9 mouse cellular contexts compared by ENCODE assay signal in genomic region chr3:145833948-145834538, GRCm38 (mm10).
DNase-seq lines count a peak whose midpoint lies in the region; ATAC-seq and TF ChIP-seq lines count a peak whose summit lies in the region.
"Had no signal": no experiment of that assay in that cellular context is flagged by ENCODE, and none has a peak within 500 bp of the region (broad histone marks: within the 10 kb centered on the region; RNA-seq: fewer than 3 reads in every experiment).

No protein-coding gene starts in this region.

- H3K27ac ChIP-seq in limb, embryonic 14.5 days (replicated peaks; ENCODE audit: low read depth, low read length): peak overlapping the region; percentile 48; the same call in 1 of the 2 replicates
- H3K27ac ChIP-seq in limb, embryonic 10.5 days: no peak overlapping the region
- H3K27ac ChIP-seq in forebrain, postnatal 0 days (ENCODE audit: low read depth, low read length): 0 out of 2 replicates have a peak overlapping the region, but pooled peaks have one; percentile 29
- H3K27ac ChIP-seq: liver, embryonic 14.5 days had no signal

- 40% methylated on average over 8 of the region's 8 CpGs for WGBS in limb, embryonic 14.5 days
- 83% methylated on average over 8 of the region's 8 CpGs for WGBS in limb, embryonic 10.5 days
- 19% methylated on average over 8 of the region's 8 CpGs for WGBS in forebrain, postnatal 0 days

- no peak for TF ChIP-seq CTCF in forebrain, postnatal 0 days (IDR thresholded peaks at IDR 0.05; ENCODE audit: low read depth)

- TF ChIP-seq POLR2A in limb, embryonic 14.5 days (IDR thresholded peaks at IDR 0.05; ENCODE audit: borderline replicate concordance, extremely low read depth, insufficient read depth, insufficient read length): no peak

- no peaks in the 10 kb centered on the region for H3K9me3 ChIP-seq in limb, embryonic 14.5 days (ENCODE audit: control insufficient read depth, low read length)
- H3K9me3 ChIP-seq in limb, embryonic 10.5 days (replicated peaks): no peaks in the 10 kb centered on the region
- no peaks in the 10 kb centered on the region for H3K9me3 ChIP-seq in forebrain, postnatal 0 days (ENCODE audit: low read length)

- ATAC-seq in limb, embryonic 14.5 days (ENCODE audit: low FRiP score, low read depth): 0 out of 2 replicates have a peak, but pooled peaks have one; percentile 30
- peak; percentile 77 for ATAC-seq in forebrain, postnatal 0 days

- no peak overlapping the region for H3K9ac ChIP-seq in limb, embryonic 14.5 days (ENCODE audit: low read depth, low read length, severe bottlenecking)
- no peak overlapping the region for H3K9ac ChIP-seq in forebrain, postnatal 0 days
- H3K9ac ChIP-seq: liver, embryonic 14.5 days had no signal

- DNase-seq in limb, embryonic 14.5 days (ENCODE audit: low spot score): peak; percentile 79
- no peak for DNase-seq in limb, embryonic 10.5 days (ENCODE audit: low spot score)
- DNase-seq in forebrain, postnatal 0 days: peak; percentile 72
- DNase-seq in layer of hippocampus, adult 9-10 months (ENCODE audit: low spot score): peak; percentile 21
- DNase-seq in right cerebral cortex, postnatal 4 days: peak; percentile 28
- DNase-seq in cerebellum, adult 18-20 months: no peak
- no peak for DNase-seq in urinary bladder, postnatal 4 days (ENCODE audit: low spot score in 2 of 2)
- DNase-seq in adrenal gland, adult 2 months: no peak

- H3K4me1 ChIP-seq in limb, embryonic 14.5 days (ENCODE audit: control insufficient read depth, insufficient read depth, low read length): peaks cover 10% of the 10 kb centered on the region; the same call in 1 of the 2 replicates
- peaks cover 5% of the 10 kb centered on the region; the same call in 1 of the 2 replicates for H3K4me1 ChIP-seq in limb, embryonic 10.5 days
- peaks cover 7% of the 10 kb centered on the region; the same call in 1 of the 2 replicates for H3K4me1 ChIP-seq in forebrain, postnatal 0 days (ENCODE audit: insufficient read depth)

- H3K36me3 ChIP-seq in limb, embryonic 14.5 days (ENCODE audit: control insufficient read depth, insufficient read depth, low read length): no peaks in the 10 kb centered on the region
- no peaks in the 10 kb centered on the region for H3K36me3 ChIP-seq in limb, embryonic 10.5 days
- H3K36me3 ChIP-seq in forebrain, postnatal 0 days (ENCODE audit: insufficient read depth): no peaks in the 10 kb centered on the region

- H3K4me3 ChIP-seq in limb, embryonic 14.5 days (replicated peaks; ENCODE audit: low read length): no peak overlapping the region
- no peak overlapping the region for H3K4me3 ChIP-seq in limb, embryonic 10.5 days
- H3K4me3 ChIP-seq in forebrain, postnatal 0 days (ENCODE audit: low read depth, low read length): no peak overlapping the region

- H3K4me2 ChIP-seq in limb, embryonic 14.5 days (replicated peaks; ENCODE audit: low read depth, low read length, severe bottlenecking): no peak overlapping the region
- H3K4me2 ChIP-seq in forebrain, postnatal 0 days (ENCODE audit: low read depth): no peak overlapping the region

- no peaks in the 10 kb centered on the region for H3K27me3 ChIP-seq in limb, embryonic 14.5 days (ENCODE audit: control insufficient read depth, insufficient read depth, low read length)
- H3K27me3 ChIP-seq in limb, embryonic 10.5 days (ENCODE audit: low read depth, poor library complexity, severe bottlenecking): no peaks in the 10 kb centered on the region
- no peaks in the 10 kb centered on the region; the same call in 1 of the 2 replicates for H3K27me3 ChIP-seq in forebrain, postnatal 0 days (ENCODE audit: insufficient read depth, low read length)

Comparison
In these comparisons a context has a peak if more than half of its experiments do, and no peak if none do; other contexts are left out.
1. DNase-seq: peak in limb, embryonic 14.5 days (single experiment), forebrain, postnatal 0 days (single experiment), layer of hippocampus, adult 9-10 months (single experiment) and right cerebral cortex, postnatal 4 days (single experiment); none in limb, embryonic 10.5 days (single experiment), cerebellum, adult 18-20 months (0 of 2), urinary bladder, postnatal 4 days (0 of 2) and adrenal gland, adult 2 months (single experiment).